Mouse (Mus musculus) testis, adult 2 months (tissue): ENCODE measurements around the gene Dyrk1a.

Experiments
- CTCF ChIP-seq: fragments of 200-500 bp; IDR thresholded peaks from 2 replicates; pipeline ENCODE4 v1.5.1; 2012; ENCODE audit warnings: low read depth, mild to moderate bottlenecking, inconsistent platforms, low read length, moderate library complexity; ENCODE audit not compliant: control insufficient read depth, insufficient read depth, insufficient replicate concordance
- POLR2A ChIP-seq: fragments of 200-500 bp; IDR thresholded peaks from 2 replicates; pipeline ENCODE4 v1.6.1; 2012; ENCODE audit warnings: low read depth, mild to moderate bottlenecking, inconsistent platforms, low read length, moderate library complexity; ENCODE audit not compliant: control insufficient read depth

DNA sequence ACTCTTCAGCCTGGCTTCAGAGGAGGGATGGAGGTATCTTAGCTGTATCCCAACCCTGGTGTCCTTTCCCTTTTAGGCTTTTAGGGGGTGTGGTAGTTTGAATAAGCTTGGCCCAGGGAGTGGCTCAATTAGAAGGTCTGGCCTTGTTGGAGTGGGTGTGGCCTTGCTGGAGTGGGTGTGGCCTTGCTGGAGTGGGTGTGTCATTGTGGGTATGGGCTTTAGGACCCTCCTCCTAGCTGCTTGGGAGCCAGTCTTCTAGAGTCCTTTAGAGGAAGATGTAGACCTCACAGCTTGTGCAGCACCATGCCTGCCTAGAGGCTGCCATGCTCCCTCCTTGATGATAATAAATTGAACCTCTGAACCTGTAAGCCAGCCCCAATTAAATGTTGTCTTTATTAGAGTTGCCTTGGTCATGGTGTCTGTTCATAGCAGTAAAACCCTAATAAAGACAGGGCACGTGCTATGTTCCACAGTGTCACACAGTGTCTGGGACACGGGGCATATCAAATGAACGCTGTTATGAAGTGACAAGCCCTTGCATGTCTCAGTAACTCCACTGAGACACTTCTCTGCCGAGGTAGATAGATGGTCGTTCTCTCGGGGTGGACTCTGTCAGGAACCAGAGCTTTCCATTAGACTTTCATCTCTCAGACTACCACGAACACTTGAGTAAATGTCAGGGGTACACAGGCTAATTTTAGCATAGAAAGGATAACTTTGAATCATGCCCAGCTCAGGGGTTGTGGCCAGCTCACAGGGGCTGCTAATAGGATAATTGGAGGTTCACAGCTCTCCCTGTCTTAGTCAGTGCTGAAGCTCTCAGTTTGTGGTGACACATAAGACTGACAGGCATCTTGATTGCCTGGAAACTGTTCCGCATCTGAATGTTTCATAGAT lies 166.9 kb downstream of the Dyrk1a start:
- TF ChIP-seq CTCF (no peak), POLR2A (no peak)
